Mouse (Mus musculus) bone marrow macrophage, adult 2 months (primary cell): ENCODE measurements at regions not wholly inside any gene's neighbourhood (a gene's known extent, or its start where the extent isn't known, plus 50 kb on each side); places are given as distances from the start of the nearest gene placed in this dataset.

Experiments used
- CTCF ChIP-seq: IDR thresholded peaks from 2 replicates; pipeline ENCODE4 v1.5.1; 2012; ENCODE audit warnings: low read depth, mild to moderate bottlenecking, low read length, moderate library complexity
- POLR2A ChIP-seq: IDR thresholded peaks from 2 replicates; pipeline ENCODE4 v1.6.1; 2012; ENCODE audit warnings: mild to moderate bottlenecking, low read depth, low read length, borderline replicate concordance

DNA sequence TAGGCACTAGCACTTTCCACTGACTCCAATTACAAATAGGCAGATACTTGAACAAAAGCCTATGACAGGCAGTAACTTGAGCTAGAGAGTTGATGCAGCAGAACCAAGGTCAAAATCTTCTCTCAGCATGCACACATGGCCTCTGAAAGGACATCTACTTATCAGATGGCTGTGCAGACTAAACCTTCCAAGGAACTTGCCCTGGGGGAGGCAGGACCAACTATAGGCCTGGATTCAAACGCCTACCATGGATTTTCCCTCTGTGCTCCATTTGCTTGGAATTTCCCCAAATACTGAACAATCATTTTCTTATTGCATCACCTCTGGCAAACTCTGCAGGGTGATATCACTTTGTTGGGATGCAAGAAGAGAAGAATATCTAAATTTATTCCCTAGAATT, 337.8 kb upstream of the Cited2 start:
- TF ChIP-seq POLR2A (no peak), CTCF (no peak)
